Mouse (Mus musculus) hindbrain, embryonic 14.5 days (tissue): ENCODE measurements at regions not wholly inside any gene's neighbourhood (a gene's known extent, or its start where the extent isn't known, plus 50 kb on each side); places are given as distances from the start of the nearest gene placed in this dataset.

Experiments used
- ATAC-seq: fragments of 200-750 bp; cut with Nextera tagmentation; 2 replicates; pipeline ENCODE4 v1.8.0; 2017; ENCODE audit warnings: moderate number of reproducible peaks, mild to moderate bottlenecking, moderate TSS enrichment, moderate library complexity; ENCODE audit not compliant: low FRiP score
- DNase-seq: peaks from one replicate; pipeline ENCODE4 v3.0.0-alpha.2; 2015; ENCODE audit warnings: low spot score
- H3K27ac ChIP-seq: fragments of 300-500 bp; sonication (generic); 2 replicates; pipeline ENCODE4 v1.5.1; 2014; ENCODE audit warnings: mild to moderate bottlenecking, moderate library complexity
- H3K27me3 ChIP-seq: fragments of 300-500 bp; sonication (generic); 2 replicates; pipeline ENCODE4 v1.6.1; 2014; ENCODE audit warnings: mild to moderate bottlenecking, low read length, mixed read lengths; ENCODE audit not compliant: control insufficient read depth, insufficient read depth
- H3K36me3 ChIP-seq: fragments of 300-500 bp; sonication (generic); replicated peaks from 2 replicates; pipeline ENCODE4 v1.6.1; 2014; ENCODE audit not compliant: control insufficient read depth, insufficient read depth
- H3K4me1 ChIP-seq: fragments of 300-500 bp; sonication (generic); replicated peaks from 2 replicates; pipeline ENCODE4 v1.6.1; 2014; ENCODE audit warnings: antibody characterized with exemption, low read length, mixed read lengths; ENCODE audit not compliant: control insufficient read depth, insufficient read depth
- H3K4me2 ChIP-seq: fragments of 300-500 bp; sonication (generic); replicated peaks from 2 replicates; pipeline ENCODE4 v1.6.1; 2014; ENCODE audit warnings: mild to moderate bottlenecking, moderate library complexity
- H3K4me3 ChIP-seq: fragments of 300-500 bp; sonication (generic); replicated peaks from 2 replicates; pipeline ENCODE4 v1.5.1; 2014; ENCODE audit warnings: mild to moderate bottlenecking, low read length
- H3K9ac ChIP-seq: fragments of 300-500 bp; sonication (generic); 2 replicates; pipeline ENCODE4 v1.6.1; 2014
- H3K9me3 ChIP-seq: fragments of 300-500 bp; sonication (generic); 2 replicates; pipeline ENCODE4 v1.6.1; 2016; ENCODE audit warnings: low read length; ENCODE audit not compliant: control insufficient read depth
- WGBS: fragments of 180-500 bp; shearing (Covaris S2); extraction: QIAGEN DNeasy Blood & Tissue Kit; methylation state at CpG from one replicate; pipeline ENCODE4 v1.1.7; 2014; 5-methylcytosine and 5-hydroxymethylcytosine counted together

DNA sequence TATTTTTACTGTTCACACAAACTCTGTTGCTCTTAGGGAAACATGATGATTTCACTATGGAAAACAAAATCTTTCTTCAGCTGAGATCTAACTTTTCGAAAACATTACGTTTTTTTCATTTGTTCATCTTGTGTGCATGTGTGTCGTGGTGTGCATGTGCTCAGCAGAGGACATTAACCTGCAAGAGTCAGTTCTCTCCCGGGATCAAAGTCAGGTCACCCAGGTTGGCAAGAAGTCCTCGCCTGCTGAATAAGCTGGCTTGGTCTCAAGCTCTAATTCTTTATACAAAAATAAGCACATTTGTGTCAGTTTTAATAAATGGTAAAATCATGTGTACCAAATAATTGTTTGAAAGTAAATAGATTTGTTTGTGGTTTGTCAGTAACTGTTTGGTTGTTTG is 105.2 kb upstream of the Foxn2 start:
- Histone ChIP-seq H3K9ac (no peak overlapping the region), H3K4me2 (no peak overlapping the region), H3K36me3 (no peaks in the 10 kb centered on the region), H3K4me1 (no peaks in the 10 kb centered on the region), H3K27me3 (no peaks in the 10 kb centered on the region), H3K4me3 (no peak overlapping the region), H3K27ac (no peak overlapping the region), H3K9me3 (peaks cover 3% of the 10 kb centered on the region; the same call in 1 of the 2 replicates)
- no peak for ATAC-seq
- 89% methylated on average over 5 of the region's 5 CpGs for WGBS
- DNase-seq: no peak

DNA sequence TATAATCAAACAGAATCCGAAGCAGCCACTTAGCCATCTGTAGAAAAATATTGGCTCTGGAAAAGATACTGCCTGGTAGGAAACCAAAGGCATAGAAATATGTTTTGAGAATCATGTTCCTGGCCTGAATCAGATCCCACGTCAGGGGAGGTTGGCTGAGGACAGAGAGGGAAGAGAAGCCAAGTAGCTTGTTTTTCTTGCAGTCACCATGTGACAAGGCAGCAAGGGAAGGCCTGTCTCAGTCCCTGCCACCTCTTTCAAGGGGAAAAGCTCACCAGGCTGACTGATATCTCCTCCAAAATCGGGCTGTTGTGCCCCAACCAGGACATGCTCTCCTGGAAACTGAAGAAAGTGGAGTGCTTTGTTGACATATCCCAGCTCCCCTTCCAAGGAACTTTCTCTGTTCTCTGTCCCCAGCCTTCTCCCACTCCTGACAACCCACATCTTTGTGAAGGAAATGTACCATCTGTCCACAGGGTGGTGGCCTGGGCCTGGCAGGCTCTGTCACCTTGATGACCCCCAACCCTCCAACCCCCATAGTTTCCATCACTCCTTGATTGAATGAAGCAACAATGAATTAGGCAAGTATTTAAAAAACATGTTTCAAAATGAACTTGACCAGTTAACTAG is 104.3 kb upstream of the Foxn2 start:
- DNase-seq (no peak), ATAC-seq (no peak)
- Histone ChIP-seq H3K9ac (no peak overlapping the region), H3K9me3 (no peaks in the 10 kb centered on the region), H3K4me2 (no peak overlapping the region), H3K36me3 (no peaks in the 10 kb centered on the region), H3K27me3 (no peaks in the 10 kb centered on the region), H3K4me3 (no peak overlapping the region), H3K27ac (no peak overlapping the region), H3K4me1 (no peaks in the 10 kb centered on the region)
- 64% methylated on average over 3 of the region's 3 CpGs for WGBS

DNA sequence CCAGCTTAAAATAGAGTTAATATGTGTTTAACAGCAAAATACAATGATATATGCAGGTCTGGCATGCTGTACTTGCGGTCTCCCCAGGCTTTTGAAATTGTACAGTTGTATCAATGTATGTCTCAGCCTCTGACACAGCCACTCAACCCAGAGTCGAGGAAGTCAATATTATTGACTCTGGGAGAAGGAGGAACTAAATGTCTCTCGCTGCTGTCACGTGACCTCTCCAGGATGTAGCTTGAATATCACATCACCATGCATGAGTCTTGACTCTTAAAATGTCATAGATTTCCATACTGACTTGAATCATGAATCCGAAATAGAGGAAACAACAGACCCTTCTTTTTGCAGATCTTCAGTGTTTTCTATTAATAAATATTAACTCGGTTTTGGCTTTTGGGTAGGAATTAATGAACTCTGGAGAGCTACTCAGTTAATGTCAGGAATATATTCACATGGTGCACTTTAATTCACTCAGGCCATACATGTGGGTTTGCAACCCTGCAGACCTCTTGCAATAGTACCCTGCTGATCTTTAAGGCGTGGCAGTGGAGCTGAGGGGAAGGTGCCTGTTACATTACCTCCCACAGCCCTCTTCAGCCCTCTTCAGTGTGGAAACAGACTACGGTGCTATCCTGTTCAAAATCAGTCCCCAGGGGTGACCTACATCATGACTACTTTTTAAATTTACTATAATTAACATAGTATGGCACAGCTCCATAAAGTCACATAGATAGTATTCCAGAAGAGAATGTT is 102.7 kb upstream of the Foxn2 start:
- Histone ChIP-seq H3K27me3 (no peaks in the 10 kb centered on the region), H3K36me3 (no peaks in the 10 kb centered on the region), H3K27ac (no peak overlapping the region), H3K9ac (no peak overlapping the region), H3K4me1 (no peaks in the 10 kb centered on the region), H3K9me3 (no peaks in the 10 kb centered on the region), H3K4me3 (no peak overlapping the region), H3K4me2 (no peak overlapping the region)
- WGBS: 85% methylated on average over 8 of the region's 8 CpGs
- ATAC-seq: no peak
- DNase-seq: no peak

DNA sequence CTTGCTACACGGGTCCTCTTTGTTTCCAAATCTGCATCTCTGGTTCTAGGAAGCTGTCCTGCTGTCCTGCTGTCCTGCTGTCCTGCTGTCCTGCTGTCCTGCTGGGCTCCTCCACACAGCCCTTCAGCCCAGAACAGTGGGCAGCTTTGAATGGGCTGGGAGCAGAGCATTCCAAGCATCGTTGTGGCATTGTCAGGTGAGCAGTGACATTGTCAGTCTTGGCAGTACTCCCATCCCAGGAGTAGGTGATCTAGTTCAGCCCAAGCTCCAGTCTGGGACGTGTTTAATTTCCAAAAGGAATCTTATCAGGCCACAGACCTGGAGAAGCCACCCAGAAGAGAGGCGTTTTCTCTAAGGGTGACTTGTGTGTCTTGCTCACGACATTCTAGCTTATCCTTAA is 99.4 kb upstream of the Foxn2 start:
- ATAC-seq: no peak
- WGBS: 61% methylated on average over 5 of the region's 5 CpGs
- H3K4me3 ChIP-seq: no peak overlapping the region

DNA sequence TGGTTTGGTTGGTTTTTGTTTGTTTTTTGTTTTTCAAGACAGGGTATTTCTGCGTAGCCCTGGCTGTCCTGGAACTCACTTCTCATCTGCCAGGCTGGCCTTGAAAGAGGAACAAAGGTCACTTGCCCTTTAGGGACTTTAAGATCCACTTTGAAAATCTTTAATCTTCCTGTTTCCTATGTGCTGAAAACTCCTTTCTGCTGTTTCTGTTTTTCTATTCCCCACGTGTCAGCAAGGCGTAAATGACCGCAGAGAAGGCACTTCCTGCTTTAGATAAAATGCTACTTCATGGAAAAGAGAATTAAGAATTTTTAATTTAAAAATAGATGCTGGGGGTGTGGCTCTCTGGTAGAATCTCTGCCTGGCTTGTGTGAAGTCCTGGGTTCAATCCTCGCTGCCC is 98.9 kb upstream of the Foxn2 start:
- Histone ChIP-seq H3K9ac (no peak overlapping the region), H3K9me3 (no peaks in the 10 kb centered on the region), H3K4me2 (no peak overlapping the region), H3K4me1 (no peaks in the 10 kb centered on the region), H3K27me3 (no peaks in the 10 kb centered on the region), H3K27ac (no peak overlapping the region), H3K36me3 (no peaks in the 10 kb centered on the region), H3K4me3 (no peak overlapping the region)
- WGBS: 83% methylated on average over 5 of the region's 5 CpGs
- no peak for ATAC-seq
- no peak for DNase-seq

More for the DNA sequence above, 99.4 kb upstream of the Foxn2 start:
- no peak overlapping the region for H3K4me2 ChIP-seq
- DNase-seq: no peak
- H3K27me3 ChIP-seq: no peaks in the 10 kb centered on the region
- no peaks in the 10 kb centered on the region for H3K36me3 ChIP-seq
- H3K9ac ChIP-seq: no peak overlapping the region
- H3K9me3 ChIP-seq: no peaks in the 10 kb centered on the region
- H3K27ac ChIP-seq: no peak overlapping the region
- no peaks in the 10 kb centered on the region for H3K4me1 ChIP-seq

DNA sequence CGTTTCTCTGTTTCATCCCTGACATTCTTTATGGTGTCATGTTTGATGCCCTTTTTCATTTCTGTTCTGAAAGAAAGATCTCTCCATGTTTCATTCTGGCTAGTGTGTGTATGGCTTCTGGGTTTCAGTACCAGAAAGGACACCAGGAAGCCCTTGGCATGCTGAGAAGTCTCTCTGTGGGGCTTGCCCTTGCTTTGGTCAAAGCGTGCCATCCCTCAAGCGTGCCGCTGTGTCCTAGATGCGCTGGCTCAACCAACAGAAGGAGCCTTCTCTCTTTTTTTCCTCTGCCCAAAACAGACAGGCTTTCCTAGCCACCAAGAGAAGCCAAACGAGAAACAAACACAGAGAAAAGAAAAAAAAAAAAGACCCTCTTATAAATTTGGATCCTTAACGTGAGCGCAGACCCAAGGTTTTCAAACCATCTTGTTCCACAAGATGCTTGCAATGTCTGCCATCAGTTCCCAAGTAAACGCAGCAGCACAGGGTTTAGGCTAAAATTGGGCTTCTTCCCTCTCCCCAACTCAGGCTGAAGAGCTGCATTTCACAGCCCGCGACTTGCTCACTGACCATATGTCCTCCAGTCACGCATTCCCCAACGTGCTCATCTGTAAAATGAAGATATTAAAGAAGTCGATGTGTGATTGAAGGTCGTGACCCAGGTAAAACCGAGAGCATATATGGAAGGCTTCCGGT is 97.3 kb upstream of the Foxn2 start:
- Histone ChIP-seq H3K27me3 (no peaks in the 10 kb centered on the region), H3K36me3 (no peaks in the 10 kb centered on the region), H3K4me3 (no peak overlapping the region), H3K9me3 (no peaks in the 10 kb centered on the region), H3K4me1 (no peaks in the 10 kb centered on the region), H3K4me2 (no peak overlapping the region), H3K9ac (no peak overlapping the region), H3K27ac (no peak overlapping the region)
- ATAC-seq (no peak), DNase-seq (no peak)
- 81% methylated on average over 17 of the region's 17 CpGs for WGBS

DNA sequence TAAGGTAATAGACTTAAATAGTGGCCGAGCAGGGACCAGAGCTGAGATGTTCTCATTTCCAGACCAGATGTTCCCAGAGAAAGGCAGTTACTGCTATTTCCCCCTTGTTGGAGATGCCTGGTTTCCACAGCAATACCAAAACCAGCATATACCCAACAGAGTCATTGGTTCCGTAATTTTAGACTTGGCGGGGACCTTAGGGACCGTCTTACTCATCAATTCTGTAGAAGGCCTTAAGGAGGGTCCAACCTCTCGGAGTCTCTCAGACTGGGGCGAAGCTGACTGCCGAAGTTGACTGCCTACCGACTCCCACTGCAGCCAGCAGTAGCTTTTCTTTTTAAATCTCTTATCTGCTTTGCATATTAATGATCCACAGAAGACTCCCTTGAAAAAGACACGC is 95.1 kb upstream of the Foxn2 start:
- H3K4me1 ChIP-seq: no peaks in the 10 kb centered on the region
- 74% methylated on average over 9 of the region's 9 CpGs for WGBS
- H3K36me3 ChIP-seq: no peaks in the 10 kb centered on the region
- no peaks in the 10 kb centered on the region for H3K9me3 ChIP-seq
- ATAC-seq (no peak), DNase-seq (no peak)
- no peak overlapping the region for H3K4me2 ChIP-seq
- H3K27ac ChIP-seq: no peak overlapping the region
- H3K27me3 ChIP-seq: no peaks in the 10 kb centered on the region
- H3K4me3 ChIP-seq: no peak overlapping the region
- H3K9ac ChIP-seq: no peak overlapping the region

DNA sequence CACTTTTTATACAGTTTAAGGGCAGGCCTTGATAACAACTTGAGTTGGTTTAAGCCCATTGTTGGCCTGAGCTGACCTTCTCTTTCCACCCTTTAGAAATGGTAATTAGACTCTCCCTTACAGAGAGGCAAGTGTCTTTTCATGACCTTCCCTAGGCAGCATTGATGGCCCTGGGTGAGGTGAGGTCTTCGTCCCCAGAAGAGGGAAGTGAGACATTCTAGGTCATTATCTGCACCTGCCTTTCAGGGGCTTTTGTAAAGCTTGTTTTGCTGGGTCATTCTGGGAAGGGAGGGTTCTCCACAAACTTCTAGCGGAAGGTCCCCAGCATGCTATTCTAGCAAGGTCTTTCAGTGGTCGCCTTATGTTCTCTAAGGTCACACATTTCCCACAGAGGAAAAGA is 93.6 kb upstream of the Foxn2 start:
- Histone ChIP-seq H3K27me3 (no peaks in the 10 kb centered on the region), H3K4me1 (no peaks in the 10 kb centered on the region), H3K36me3 (no peaks in the 10 kb centered on the region), H3K9ac (no peak overlapping the region), H3K4me2 (no peak overlapping the region), H3K9me3 (no peaks in the 10 kb centered on the region), H3K27ac (no peak overlapping the region), H3K4me3 (no peak overlapping the region)
- WGBS: 54% methylated on average over 3 of the region's 3 CpGs
- no peak for ATAC-seq
- no peak for DNase-seq

DNA sequence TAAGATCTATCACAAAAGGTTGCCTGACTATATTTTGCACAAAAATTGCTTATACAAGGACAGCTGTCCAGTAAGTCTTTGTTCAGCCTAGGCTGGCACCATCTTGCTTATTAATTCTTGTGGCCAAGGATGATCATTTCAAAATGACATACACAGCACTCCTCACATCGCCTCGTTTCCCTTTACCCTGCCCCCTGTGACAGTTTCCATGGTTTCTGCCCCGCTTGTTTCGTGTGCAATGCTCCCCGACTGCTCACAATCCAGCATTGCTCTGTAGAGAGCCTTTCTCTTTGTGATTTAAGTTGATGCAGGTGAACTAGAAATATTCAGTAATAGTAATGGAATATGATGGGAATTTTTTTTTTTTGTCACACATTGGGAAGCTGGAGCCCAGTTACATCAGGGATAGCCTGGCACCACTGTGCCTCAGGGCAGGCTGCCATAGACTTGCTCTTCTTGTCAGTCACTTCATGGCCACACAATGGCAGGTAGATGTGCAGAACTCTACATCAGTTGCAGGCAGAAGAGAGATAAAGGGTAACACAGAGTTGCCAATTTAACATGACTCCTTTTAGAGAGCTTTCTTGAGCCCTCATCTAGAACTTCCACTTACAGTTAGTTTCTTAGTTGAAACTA is 90.6 kb upstream of the Foxn2 start:
- H3K27ac ChIP-seq: no peak overlapping the region
- no peak; the same call in 1 of the 2 replicates for ATAC-seq

More for the DNA sequence above, 90.6 kb upstream of the Foxn2 start:
- H3K9me3 ChIP-seq: no peaks in the 10 kb centered on the region
- DNase-seq: no peak
- H3K36me3 ChIP-seq: no peaks in the 10 kb centered on the region
- no peak overlapping the region for H3K4me3 ChIP-seq
- no peak overlapping the region for H3K9ac ChIP-seq
- no peak overlapping the region for H3K4me2 ChIP-seq
- no peaks in the 10 kb centered on the region for H3K27me3 ChIP-seq
- WGBS: 37% methylated on average over 5 of the region's 5 CpGs
- H3K4me1 ChIP-seq: no peaks in the 10 kb centered on the region
